Comparison of ENCODE assay signal across 9 mouse cellular contexts in genomic region chr16:78265826-78266225, GRCm38 (mm10). TPM values are rescaled to one million over a fixed set of nuclear protein-coding genes. Genes with fewer than 3 reads are reported as not detected.
A peak's percentile ranks its signal among the peaks of the same experiment; 100 is the strongest.
DNase-seq lines count a peak whose midpoint lies in the region; ATAC-seq and TF ChIP-seq lines count a peak whose summit lies in the region.
"Had no signal": no experiment of that assay in that cellular context is flagged by ENCODE, and none has a peak within 500 bp of the region (broad histone marks: within the 10 kb centered on the region; RNA-seq: fewer than 3 reads in every experiment).

No protein-coding gene starts in this region.

- 47% methylated on average over 11 of the region's 11 CpGs for WGBS in lung, adult 2 months
- WGBS in lung, embryonic 14.5 days = 45% methylated on average over 11 of the region's 11 CpGs

- DNase-seq in gastrocnemius, adult 2 months = no peak
- DNase-seq in gastrocnemius, postnatal 36 days = no peak
- DNase-seq in lung, adult 18-20 months = peak; percentile 36 to 56
- DNase-seq in lung, adult 2 months = no peak
- DNase-seq in lung, embryonic 14.5 days = peak; percentile 24
- DNase-seq in layer of hippocampus, postnatal 36 days = no peak
- DNase-seq in cerebellum, postnatal 10 days = no peak
- DNase-seq: spleen, adult 18-20 months had no signal

- H3K36me3 ChIP-seq in lung, embryonic 14.5 days (ENCODE audit: insufficient read depth) = no peaks in the 10 kb centered on the region

- TF ChIP-seq POLR2A in lung, adult 2 months (IDR thresholded peaks at IDR 0.05; ENCODE audit: borderline replicate concordance, extremely low read depth, low read depth, low read length) = no peak

- peak overlapping the region; percentile 67 for H3K4me3 ChIP-seq in gastrocnemius, adult 2 months
- H3K4me3 ChIP-seq in lung, adult 2 months (replicated peaks; ENCODE audit: extremely low read depth, low read depth, low read length) = no peak overlapping the region
- no peak overlapping the region for H3K4me3 ChIP-seq in lung, embryonic 14.5 days (ENCODE audit: low read depth, low read length)

- no peak for ATAC-seq in lung, embryonic 14.5 days (ENCODE audit: insufficient read depth)
- ATAC-seq in inflammation-experienced regulatory T-cells, adult 6 months = no peak

- H3K9ac ChIP-seq in lung, embryonic 14.5 days = no peak overlapping the region

- TF ChIP-seq CTCF in gastrocnemius, adult 2 months (IDR thresholded peaks at IDR 0.05) = no peak
- no peak for TF ChIP-seq CTCF in lung, adult 2 months (IDR thresholded peaks at IDR 0.05; ENCODE audit: insufficient read depth, low read length)
- TF ChIP-seq CTCF in lung, embryonic 14.5 days (IDR thresholded peaks at IDR 0.05; ENCODE audit: low read depth) = no peak

- no peaks in the 10 kb centered on the region for H3K27me3 ChIP-seq in lung, embryonic 14.5 days (ENCODE audit: insufficient read depth, low read length)

- H3K9me3 ChIP-seq in lung, embryonic 14.5 days (ENCODE audit: low read depth, low read length) = no peaks in the 10 kb centered on the region

- intact Hi-C loops in gastrocnemius, adult 2 months (cut with DNase I) = no loop called here
- intact Hi-C loops in gastrocnemius, postnatal 36 days (cut with DNase I) = no loop called here

- H3K4me1 ChIP-seq in lung, adult 2 months (ENCODE audit: control insufficient read depth, insufficient read depth, low read length) = peaks cover 6% of the 10 kb centered on the region; the same call in 1 of the 2 replicates
- peaks cover 6% of the 10 kb centered on the region for H3K4me1 ChIP-seq in lung, embryonic 14.5 days (ENCODE audit: insufficient read depth)

- no peak overlapping the region; the same call in 1 of the 2 replicates for H3K4me2 ChIP-seq in lung, embryonic 14.5 days

- peak overlapping the region; percentile 83 for H3K27ac ChIP-seq in gastrocnemius, adult 2 months
- peak overlapping the region; percentile 76 for H3K27ac ChIP-seq in lung, embryonic 14.5 days (ENCODE audit: low read depth)

RNA-seq across cellular contexts. Expression of gene Cxadr, which starts 35.5 kb away (rescaled TPM):
- total RNA-seq in gastrocnemius, adult 2 months (2021) = under 1 TPM; 0.25 to 0.66 TPM
- under 1 TPM; 0.52 to 0.59 TPM for total RNA-seq in gastrocnemius, postnatal 36 days (2021)
- polyA plus RNA-seq in lung, adult 2 months (2012; rRNA removed) = 32.5 and 37.1 TPM in 2 replicates
- polyA plus RNA-seq in lung, embryonic 14.5 days (2014; fragmentation: Nextera tagmentation; extraction: Ambion mirVana) = 20.2 and 22.6 TPM in 2 replicates
- polyA plus RNA-seq in inflammation-experienced regulatory T-cells, adult 6 months (2017; shearing (Covaris generic)) = 1 to 10 TPM in 2 of 3 experiments, under 1 TPM in 1; 0.65 to 1.5 (median 1.1) TPM
- 10 to 100 TPM; 15.8 to 16.8 TPM for total RNA-seq in layer of hippocampus, postnatal 36 days (2021)

Comparison
In these comparisons a context has a peak if more than half of its experiments do, and no peak if none do; other contexts are left out.
1. DNase-seq: peak in lung, adult 18-20 months (2 of 2) and lung, embryonic 14.5 days (single experiment); none in gastrocnemius, adult 2 months (single experiment), gastrocnemius, postnatal 36 days (0 of 2), lung, adult 2 months (single experiment), layer of hippocampus, postnatal 36 days (0 of 2) and cerebellum, postnatal 10 days (0 of 2).
2. RNA of gene Cxadr, which starts 35.5 kb away (total RNA-seq): 15.8 to 16.8 TPM in layer of hippocampus, postnatal 36 days; 0.25 to 0.66 TPM in gastrocnemius, adult 2 months and 0.52 to 0.59 TPM in gastrocnemius, postnatal 36 days; every median in the first group is over 10 times any median in the second.